Mouse (Mus musculus): ENCODE data around the gene Gm20661. TPM values are rescaled to one million over a fixed set of nuclear protein-coding genes. Genes with fewer than 3 reads are reported as not detected.

Gene Gm20661
- polyA plus RNA-seq, 1 experiment from 2014 or later, result 0.69 TPM

GRCm38 (mm10) chr9:107970311-107970710, 12.5 kb upstream of the Gm20661 start:
- WGBS, result 85% methylated on average over 5 of the region's 5 CpGs
- H3K27ac ChIP-seq (replicated peaks), result no peak overlapping the region
- H3K9me3 ChIP-seq (ENCODE audit: control insufficient read depth, low read length), result no peaks in the 10 kb centered on the region
- H3K4me3 ChIP-seq (ENCODE audit: low read depth, low read length), result no peak overlapping the region
- no peaks in the 10 kb centered on the region for H3K27me3 ChIP-seq (ENCODE audit: control insufficient read depth, insufficient read depth, low read length)
- H3K36me3 ChIP-seq (ENCODE audit: control insufficient read depth, insufficient read depth, low read length), result 0 out of 2 replicates have a peak, but pooled peaks cover 2% of the 10 kb centered on the region
- DNase-seq (ENCODE audit: low spot score) (no peak), ATAC-seq (ENCODE audit: low FRiP score, low TSS enrichment) (no peak)
- TF ChIP-seq EP300 (optimal IDR thresholded peaks at IDR 0.05) (no peak), CTCF (IDR thresholded peaks at IDR 0.05; ENCODE audit: low read depth) (no peak)
- H3K9ac ChIP-seq (ENCODE audit: low read length), result no peak overlapping the region
- no peak overlapping the region for H3K4me2 ChIP-seq (replicated peaks; ENCODE audit: low read depth)
- no peaks in the 10 kb centered on the region; the same call in 1 of the 2 replicates for H3K4me1 ChIP-seq (replicated peaks; ENCODE audit: control insufficient read depth, insufficient read depth)

GRCm38 (mm10) chr9:107971690-107972541, 10.9 kb upstream of the Gm20661 start:
- H3K27me3 ChIP-seq (ENCODE audit: control insufficient read depth, insufficient read depth, low read length), result no peaks in the 10 kb centered on the region
- 52% methylated on average over 8 of the region's 8 CpGs for WGBS
- TF ChIP-seq CTCF (IDR thresholded peaks at IDR 0.05; ENCODE audit: low read depth), result no peak
- TF ChIP-seq EP300 (optimal IDR thresholded peaks at IDR 0.05), result no peak
- no peak overlapping the region for H3K4me2 ChIP-seq (replicated peaks; ENCODE audit: low read depth)
- 0 out of 2 replicates have a peak, but pooled peaks cover 2% of the 10 kb centered on the region for H3K36me3 ChIP-seq (ENCODE audit: control insufficient read depth, insufficient read depth, low read length)
- H3K9me3 ChIP-seq (ENCODE audit: control insufficient read depth, low read length), result no peaks in the 10 kb centered on the region
- no peak overlapping the region for H3K27ac ChIP-seq (replicated peaks)
- peak; percentile 66 for DNase-seq (ENCODE audit: low spot score)
- no peak overlapping the region for H3K9ac ChIP-seq (ENCODE audit: low read length)
- H3K4me3 ChIP-seq (ENCODE audit: low read depth, low read length), result no peak overlapping the region
- ATAC-seq (ENCODE audit: low FRiP score, low TSS enrichment), result peak; percentile 72
- H3K4me1 ChIP-seq (replicated peaks; ENCODE audit: control insufficient read depth, insufficient read depth), result no peaks in the 10 kb centered on the region; the same call in 1 of the 2 replicates

GRCm38 (mm10) chr9:107974491-107975171, 8.2 kb upstream of the Gm20661 start:
- TF ChIP-seq CTCF (IDR thresholded peaks at IDR 0.05; ENCODE audit: low read depth), result no peak
- TF ChIP-seq EP300 (optimal IDR thresholded peaks at IDR 0.05), result no peak
- Histone ChIP-seq H3K36me3 (ENCODE audit: control insufficient read depth, insufficient read depth, low read length) (peaks cover 4% of the 10 kb centered on the region; the same call in 1 of the 2 replicates), H3K27ac (replicated peaks) (peak overlapping the region; percentile 49; the same call in 1 of the 2 replicates), H3K4me2 (replicated peaks; ENCODE audit: low read depth) (no peak overlapping the region), H3K27me3 (ENCODE audit: control insufficient read depth, insufficient read depth, low read length) (no peaks in the 10 kb centered on the region), H3K9ac (ENCODE audit: low read length) (no peak overlapping the region), H3K9me3 (ENCODE audit: control insufficient read depth, low read length) (no peaks in the 10 kb centered on the region), H3K4me1 (replicated peaks; ENCODE audit: control insufficient read depth, insufficient read depth) (no peaks in the 10 kb centered on the region; the same call in 1 of the 2 replicates), H3K4me3 (ENCODE audit: low read depth, low read length) (no peak overlapping the region)
- no peak for ATAC-seq (ENCODE audit: low FRiP score, low TSS enrichment)
- WGBS, result 75% methylated on average over 10 of the region's 10 CpGs
- DNase-seq (ENCODE audit: low spot score), result no peak

GRCm38 (mm10) chr9:107975399-107976386, 7.2 kb upstream of the Gm20661 start, which contains the start of gene Uba7:
Uba7 (plus strand) TSS chr9:107975505.
- ATAC-seq (ENCODE audit: low FRiP score, low TSS enrichment), result peak; percentile 77
- Histone ChIP-seq H3K4me1 (replicated peaks; ENCODE audit: control insufficient read depth, insufficient read depth) (no peaks in the 10 kb centered on the region; the same call in 1 of the 2 replicates), H3K27me3 (ENCODE audit: control insufficient read depth, insufficient read depth, low read length) (no peaks in the 10 kb centered on the region), H3K4me3 (ENCODE audit: low read depth, low read length) (peak within 1 kb of the TSS; percentile 17), H3K9ac (ENCODE audit: low read length) (peak within 1 kb of the TSS; percentile 57), H3K9me3 (ENCODE audit: control insufficient read depth, low read length) (no peaks in the 10 kb centered on the region), H3K4me2 (replicated peaks; ENCODE audit: low read depth) (peak within 1 kb of the TSS; percentile 51), H3K27ac (replicated peaks) (peak within 1 kb of the TSS; percentile 67), H3K36me3 (ENCODE audit: control insufficient read depth, insufficient read depth, low read length) (peaks cover 4% of the 10 kb centered on the region; the same call in 1 of the 2 replicates)
- peak; percentile 53 for DNase-seq (ENCODE audit: low spot score)
- TF ChIP-seq CTCF (IDR thresholded peaks at IDR 0.05; ENCODE audit: low read depth), result no peak
- no peak for TF ChIP-seq EP300 (optimal IDR thresholded peaks at IDR 0.05)
- WGBS, result 57% methylated on average over 12 of the region's 12 CpGs

- H3K4me1 ChIP-seq (replicated peaks; ENCODE audit: control insufficient read depth, insufficient read depth), result 0 out of 2 replicates have a peak, but pooled peaks cover 5% of the 10 kb centered on the region
- no peaks in the 10 kb centered on the region for H3K27me3 ChIP-seq (ENCODE audit: control insufficient read depth, insufficient read depth, low read length)
- WGBS, result 90% methylated on average over 12 of the region's 12 CpGs
- TF ChIP-seq CTCF (IDR thresholded peaks at IDR 0.05; ENCODE audit: low read depth), result no peak
- no peak for TF ChIP-seq EP300 (optimal IDR thresholded peaks at IDR 0.05)
- ATAC-seq (ENCODE audit: low FRiP score, low TSS enrichment) (no peak), DNase-seq (ENCODE audit: low spot score) (no peak)
- no peak overlapping the region for H3K27ac ChIP-seq (replicated peaks)
- H3K4me3 ChIP-seq (ENCODE audit: low read depth, low read length), result no peak overlapping the region
- H3K9me3 ChIP-seq (ENCODE audit: control insufficient read depth, low read length), result no peaks in the 10 kb centered on the region
- H3K36me3 ChIP-seq (ENCODE audit: control insufficient read depth, insufficient read depth, low read length), result peaks cover 4% of the 10 kb centered on the region; the same call in 1 of the 2 replicates
- H3K4me2 ChIP-seq (replicated peaks; ENCODE audit: low read depth), result no peak overlapping the region
- no peak overlapping the region for H3K9ac ChIP-seq (ENCODE audit: low read length)
These were observed 4.0 kb upstream of the Gm20661 start for GRCm38 (mm10) chr9:107978815-107979214.

All from stomach, postnatal 0 days (tissue).